Mouse (Mus musculus) G1E (cell line): ENCODE measurements around the gene Cenpp.

Source experiments
- CTCF ChIP-seq: IDR thresholded peaks from 2 replicates; pipeline ENCODE4 v1.5.1; 2012; ENCODE audit warnings: low read depth, low read length, inconsistent platforms, mixed read lengths
- GATA1 ChIP-seq: IDR thresholded peaks from 2 replicates; pipeline ENCODE4 v1.6.1; 2012; ENCODE audit warnings: borderline replicate concordance, low read length, inconsistent platforms, mixed read lengths
- GATA2 ChIP-seq: IDR thresholded peaks from 2 replicates; pipeline ENCODE4 v1.6.1; 2012; ENCODE audit warnings: low read depth, low read length, inconsistent platforms, borderline replicate concordance

DNA sequence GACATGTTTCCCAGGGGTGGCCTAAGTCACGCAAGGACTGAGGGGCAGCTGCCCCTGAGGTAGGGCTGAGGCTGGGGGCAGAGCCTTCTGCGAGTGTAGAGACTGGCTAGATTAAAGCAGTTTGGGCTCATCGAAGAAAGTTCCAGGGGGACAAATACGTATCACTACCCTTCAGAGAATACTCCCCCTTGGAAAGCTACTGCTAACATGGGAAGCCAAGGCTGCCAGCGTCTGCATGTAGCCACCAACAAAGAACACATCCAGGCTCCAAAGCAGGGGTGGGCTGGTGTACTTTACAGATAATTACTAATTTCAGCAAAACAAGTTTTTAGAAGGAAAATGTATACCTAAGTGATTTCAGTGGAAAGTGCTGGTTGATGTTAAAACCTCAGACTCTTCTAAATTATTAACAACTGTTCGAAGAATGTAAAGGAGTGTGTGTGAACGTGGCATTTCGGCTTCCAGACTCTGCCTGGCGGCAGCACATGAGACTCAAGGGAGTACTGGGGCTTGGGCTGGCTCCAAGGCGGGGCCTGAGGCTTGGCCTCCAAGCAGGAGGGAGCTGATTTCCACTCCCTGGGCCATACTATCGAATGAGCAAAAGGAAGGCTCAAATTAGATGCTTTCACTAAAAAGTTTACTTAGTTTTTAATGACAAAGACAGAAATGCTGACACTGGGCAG, 186.1 kb downstream of the Cenpp start:
- TF ChIP-seq GATA1 (no peak), GATA2 (no peak), CTCF (no peak)
